17 mouse cellular contexts compared by ENCODE assay signal in genomic region chr4:53544889-53545288, GRCm38 (mm10).
DNase-seq lines count a peak whose midpoint lies in the region; ATAC-seq and TF ChIP-seq lines count a peak whose summit lies in the region.
"Had no signal": no experiment of that assay in that cellular context is flagged by ENCODE, and none has a peak within 500 bp of the region (broad histone marks: within the 10 kb centered on the region; RNA-seq: fewer than 3 reads in every experiment).

No protein-coding gene starts in this region.

- DNase-seq in embryo, embryonic 10 days (ENCODE audit: low spot score): peak; percentile 11
- no peak for DNase-seq in embryo, embryonic 9.5 days (ENCODE audit: extremely low spot score)
- peak; percentile 44 for DNase-seq in kidney, adult 9 months
- no peak for DNase-seq in midbrain, postnatal 0 days (ENCODE audit: low spot score)
- DNase-seq in midbrain, embryonic 11.5 days (ENCODE audit: low spot score, missing footprints): no peak
- DNase-seq in frontal cortex, postnatal 10 days (ENCODE audit: low spot score in 2 of 2): no peak
- DNase-seq: adrenal gland, adult 8-10 months; cerebellum, postnatal 25 days; midbrain, embryonic 14.5 days; thymus, postnatal 25 days had no signal

- no peak for ATAC-seq in kidney, embryonic 15.5 days (replicated peaks; ENCODE audit: low FRiP score)
- no peak for ATAC-seq in midbrain, postnatal 0 days (ENCODE audit: low FRiP score)
- no peak for ATAC-seq in midbrain, embryonic 11.5 days (ENCODE audit: low FRiP score)
- no peak for ATAC-seq in activated CD4-positive, CD25-positive, alpha-beta regulatory T cell, adult 4 months

- H3K27me3 ChIP-seq in kidney, embryonic 15.5 days: no peaks in the 10 kb centered on the region
- no peaks in the 10 kb centered on the region for H3K27me3 ChIP-seq in midbrain, postnatal 0 days (ENCODE audit: insufficient read depth, low read length)
- no peaks in the 10 kb centered on the region for H3K27me3 ChIP-seq in midbrain, embryonic 11.5 days (ENCODE audit: control insufficient read depth, insufficient read depth, low read length)
- H3K27me3 ChIP-seq: embryonic facial prominence, embryonic 12.5 days; hindbrain, embryonic 15.5 days; limb, embryonic 15.5 days; stomach, embryonic 15.5 days had no signal

- no peaks in the 10 kb centered on the region for H3K9me3 ChIP-seq in kidney, embryonic 15.5 days (replicated peaks)
- H3K9me3 ChIP-seq in midbrain, postnatal 0 days (ENCODE audit: low read length): no peaks in the 10 kb centered on the region
- H3K9me3 ChIP-seq in midbrain, embryonic 11.5 days (ENCODE audit: control insufficient read depth, low read length): no peaks in the 10 kb centered on the region
- H3K9me3 ChIP-seq: embryonic facial prominence, embryonic 12.5 days; hindbrain, embryonic 15.5 days; limb, embryonic 15.5 days; stomach, embryonic 15.5 days had no signal

- peak; percentile 26 for TF ChIP-seq CTCF in midbrain, postnatal 0 days (IDR thresholded peaks at IDR 0.05)

- H3K9ac ChIP-seq in kidney, embryonic 15.5 days: no peak overlapping the region
- H3K9ac ChIP-seq in midbrain, postnatal 0 days (replicated peaks; ENCODE audit: low read length, poor library complexity, severe bottlenecking): no peak overlapping the region
- no peak overlapping the region for H3K9ac ChIP-seq in midbrain, embryonic 11.5 days (ENCODE audit: low read length)
- H3K9ac ChIP-seq: embryonic facial prominence, embryonic 12.5 days; hindbrain, embryonic 15.5 days; limb, embryonic 15.5 days; stomach, embryonic 15.5 days had no signal

- H3K27ac ChIP-seq in kidney, embryonic 15.5 days: no peak overlapping the region
- no peak overlapping the region for H3K27ac ChIP-seq in midbrain, postnatal 0 days (ENCODE audit: low read depth, low read length)
- H3K27ac ChIP-seq in midbrain, embryonic 11.5 days (ENCODE audit: low read depth, low read length): no peak overlapping the region
- H3K27ac ChIP-seq: embryonic facial prominence, embryonic 12.5 days; hindbrain, embryonic 15.5 days; limb, embryonic 15.5 days; macrophage; stomach, embryonic 15.5 days had no signal

- no peaks in the 10 kb centered on the region for H3K4me1 ChIP-seq in kidney, embryonic 15.5 days
- no peaks in the 10 kb centered on the region for H3K4me1 ChIP-seq in midbrain, postnatal 0 days (ENCODE audit: insufficient read depth, low read length)
- H3K4me1 ChIP-seq in midbrain, embryonic 11.5 days (ENCODE audit: control insufficient read depth, insufficient read depth, low read length): no peaks in the 10 kb centered on the region
- H3K4me1 ChIP-seq: embryonic facial prominence, embryonic 12.5 days; hindbrain, embryonic 15.5 days; limb, embryonic 15.5 days; stomach, embryonic 15.5 days had no signal

- H3K36me3 ChIP-seq in kidney, embryonic 15.5 days: peaks cover 50% of the 10 kb centered on the region
- H3K36me3 ChIP-seq in midbrain, postnatal 0 days (ENCODE audit: insufficient read depth, low read length): peaks cover 13% of the 10 kb centered on the region
- H3K36me3 ChIP-seq in midbrain, embryonic 11.5 days (ENCODE audit: control insufficient read depth, insufficient read depth, low read length): no peaks in the 10 kb centered on the region

- WGBS in kidney, embryonic 15.5 days: 74% methylated on average over 1 of the region's 1 CpGs
- 69% methylated on average over 1 of the region's 1 CpGs for WGBS in midbrain, postnatal 0 days
- WGBS in midbrain, embryonic 11.5 days: 85% methylated on average over 1 of the region's 1 CpGs

- no peak overlapping the region for H3K4me2 ChIP-seq in kidney, embryonic 15.5 days
- no peak overlapping the region for H3K4me2 ChIP-seq in midbrain, postnatal 0 days (ENCODE audit: low read depth, low read length, poor library complexity, severe bottlenecking)
- H3K4me2 ChIP-seq in midbrain, embryonic 11.5 days: no peak overlapping the region
- H3K4me2 ChIP-seq: embryonic facial prominence, embryonic 12.5 days; hindbrain, embryonic 15.5 days; limb, embryonic 15.5 days; stomach, embryonic 15.5 days had no signal

- no peak overlapping the region for H3K4me3 ChIP-seq in kidney, embryonic 15.5 days (replicated peaks)
- H3K4me3 ChIP-seq in midbrain, postnatal 0 days (ENCODE audit: low read depth, low read length): no peak overlapping the region
- no peak overlapping the region for H3K4me3 ChIP-seq in midbrain, embryonic 11.5 days (ENCODE audit: low read depth, low read length)
- H3K4me3 ChIP-seq: embryonic facial prominence, embryonic 12.5 days; hindbrain, embryonic 15.5 days; limb, embryonic 15.5 days; stomach, embryonic 15.5 days had no signal

Comparison
In these comparisons a context has a peak if more than half of its experiments do, and no peak if none do; other contexts are left out.
1. DNase-seq: peak in embryo, embryonic 10 days (single experiment) and kidney, adult 9 months (single experiment); none in embryo, embryonic 9.5 days (single experiment), midbrain, postnatal 0 days (single experiment), midbrain, embryonic 11.5 days (single experiment) and frontal cortex, postnatal 10 days (0 of 2).